12 mouse cellular contexts compared by ENCODE assay signal in the genomic region with DNA sequence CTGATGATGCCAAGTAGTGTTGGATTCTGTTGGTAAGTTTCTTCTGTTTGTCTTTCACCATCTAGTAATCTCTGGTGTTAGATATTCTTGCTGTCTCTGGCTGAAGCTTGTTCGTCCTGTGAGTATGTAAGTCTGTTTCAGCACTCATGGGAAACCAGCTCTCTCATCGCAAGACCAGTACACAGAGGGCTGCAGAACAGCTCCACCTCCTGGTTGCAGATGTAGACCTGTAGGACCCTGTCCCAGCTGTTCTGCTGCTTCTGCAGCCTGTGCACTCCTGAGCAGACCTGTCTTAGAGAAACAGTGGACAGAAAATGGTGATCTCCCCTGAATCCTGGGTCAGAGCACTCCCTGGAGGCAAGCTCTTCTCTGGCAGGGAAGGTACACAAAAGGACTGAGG.
DNase-seq lines count a peak whose midpoint lies in the region; ATAC-seq and TF ChIP-seq lines count a peak whose summit lies in the region.
"Had no signal": no experiment of that assay in that cellular context is flagged by ENCODE, and none has a peak within 500 bp of the region (broad histone marks: within the 10 kb centered on the region; RNA-seq: fewer than 3 reads in every experiment).

No protein-coding gene starts in this region.

- no peaks in the 10 kb centered on the region for H3K4me1 ChIP-seq in kidney, embryonic 16.5 days (ENCODE audit: insufficient read depth, low read length)
- H3K4me1 ChIP-seq in ES-Bruce4 (ENCODE audit: control insufficient read depth, insufficient read depth, low read length): no peaks in the 10 kb centered on the region
- no peaks in the 10 kb centered on the region for H3K4me1 ChIP-seq in forebrain, embryonic 13.5 days
- H3K4me1 ChIP-seq: liver, embryonic 13.5 days had no signal

- H3K9me3 ChIP-seq in kidney, embryonic 16.5 days (ENCODE audit: low read length): no peaks in the 10 kb centered on the region
- no peaks in the 10 kb centered on the region for H3K9me3 ChIP-seq in ES-Bruce4 (replicated peaks; ENCODE audit: control insufficient read depth, insufficient read depth, low read length, poor library complexity, severe bottlenecking)
- no peaks in the 10 kb centered on the region for H3K9me3 ChIP-seq in forebrain, embryonic 13.5 days (replicated peaks)
- H3K9me3 ChIP-seq: liver, embryonic 13.5 days had no signal

- TF ChIP-seq CTCF in ES-Bruce4 (IDR thresholded peaks at IDR 0.05; ENCODE audit: low read depth, low read length): peak; percentile 58

- no peaks in the 10 kb centered on the region for H3K27me3 ChIP-seq in kidney, embryonic 16.5 days (ENCODE audit: insufficient read depth, low read length)
- H3K27me3 ChIP-seq in ES-Bruce4 (ENCODE audit: control insufficient read depth, insufficient read depth, low read length, poor library complexity, severe bottlenecking): no peaks in the 10 kb centered on the region
- H3K27me3 ChIP-seq in forebrain, embryonic 13.5 days: no peaks in the 10 kb centered on the region
- H3K27me3 ChIP-seq: liver, embryonic 13.5 days had no signal

- H3K27ac ChIP-seq in kidney, embryonic 16.5 days (ENCODE audit: low read length): no peak overlapping the region
- no peak overlapping the region for H3K27ac ChIP-seq in ES-Bruce4 (ENCODE audit: insufficient read depth, low read length)
- no peak overlapping the region for H3K27ac ChIP-seq in forebrain, embryonic 13.5 days
- H3K27ac ChIP-seq: liver, embryonic 13.5 days had no signal

- TF ChIP-seq POLR2A in ES-Bruce4 (IDR thresholded peaks at IDR 0.05; ENCODE audit: insufficient read depth, low read length): no peak

- peak; percentile 11 to 21 for DNase-seq in cerebellum, postnatal 10 days
- no peak for DNase-seq in cerebellum, adult 18-20 months
- DNase-seq in kidney, postnatal 25 days: no peak
- peak; percentile 2 for DNase-seq in embryo, embryonic 11.5 days (ENCODE audit: low read depth, low spot score)
- DNase-seq: liver, embryonic 13.5 days; thymus, postnatal 14 days had no signal

- peak; percentile 73 for ATAC-seq in kidney, embryonic 16.5 days (ENCODE audit: low FRiP score, low TSS enrichment)
- ATAC-seq in forebrain, embryonic 13.5 days: no peak
- ATAC-seq in erythroid progenitor cell, adult 5-6 weeks (replicated peaks; ENCODE audit: low FRiP score, poor library complexity, severe bottlenecking): no peak
- ATAC-seq: hindbrain, embryonic 16.5 days had no signal

- H3K4me2 ChIP-seq in kidney, embryonic 16.5 days (replicated peaks; ENCODE audit: low read depth, low read length): no peak overlapping the region
- no peak overlapping the region for H3K4me2 ChIP-seq in forebrain, embryonic 13.5 days
- H3K4me2 ChIP-seq: liver, embryonic 13.5 days had no signal

- no peak for TF ChIP-seq EP300 in ES-Bruce4 (IDR thresholded peaks at IDR 0.05; ENCODE audit: insufficient read depth, low read depth, low read length)

- H3K36me3 ChIP-seq in kidney, embryonic 16.5 days (ENCODE audit: insufficient read depth, low read length): no peaks in the 10 kb centered on the region
- H3K36me3 ChIP-seq in ES-Bruce4 (ENCODE audit: control insufficient read depth, insufficient read depth, low read length, poor library complexity, severe bottlenecking): no peaks in the 10 kb centered on the region
- H3K36me3 ChIP-seq in forebrain, embryonic 13.5 days (ENCODE audit: poor library complexity, severe bottlenecking): no peaks in the 10 kb centered on the region
- H3K36me3 ChIP-seq: liver, embryonic 13.5 days had no signal

- H3K9ac ChIP-seq in kidney, embryonic 16.5 days (replicated peaks; ENCODE audit: low read length): no peak overlapping the region
- no peak overlapping the region for H3K9ac ChIP-seq in ES-Bruce4 (ENCODE audit: low read depth, poor library complexity, severe bottlenecking)
- no peak overlapping the region for H3K9ac ChIP-seq in forebrain, embryonic 13.5 days
- H3K9ac ChIP-seq: liver, embryonic 13.5 days had no signal

- 58% methylated on average over 2 of the region's 2 CpGs for WGBS in kidney, embryonic 16.5 days
- 66% methylated on average over 2 of the region's 2 CpGs for WGBS in forebrain, embryonic 13.5 days

- no peak overlapping the region for H3K4me3 ChIP-seq in kidney, embryonic 16.5 days (ENCODE audit: low read length)
- H3K4me3 ChIP-seq in ES-Bruce4 (ENCODE audit: low read depth, low read length): no peak overlapping the region
- no peak overlapping the region for H3K4me3 ChIP-seq in forebrain, embryonic 13.5 days
- H3K4me3 ChIP-seq: liver, embryonic 13.5 days; myocyte had no signal

Comparison
In these comparisons a context has a peak if more than half of its experiments do, and no peak if none do; other contexts are left out.
1. DNase-seq: peak in cerebellum, postnatal 10 days (2 of 2) and embryo, embryonic 11.5 days (single experiment); none in cerebellum, adult 18-20 months (0 of 2) and kidney, postnatal 25 days (0 of 2).